Mouse (Mus musculus): ENCODE measurements around the gene Asap3. TPM values are rescaled to one million over a fixed set of nuclear protein-coding genes. Genes with fewer than 3 reads are reported as not detected.

The Asap3 gene
- polyA plus RNA-seq, 1 experiment from 2014 or later, result 1.5 TPM

DNA sequence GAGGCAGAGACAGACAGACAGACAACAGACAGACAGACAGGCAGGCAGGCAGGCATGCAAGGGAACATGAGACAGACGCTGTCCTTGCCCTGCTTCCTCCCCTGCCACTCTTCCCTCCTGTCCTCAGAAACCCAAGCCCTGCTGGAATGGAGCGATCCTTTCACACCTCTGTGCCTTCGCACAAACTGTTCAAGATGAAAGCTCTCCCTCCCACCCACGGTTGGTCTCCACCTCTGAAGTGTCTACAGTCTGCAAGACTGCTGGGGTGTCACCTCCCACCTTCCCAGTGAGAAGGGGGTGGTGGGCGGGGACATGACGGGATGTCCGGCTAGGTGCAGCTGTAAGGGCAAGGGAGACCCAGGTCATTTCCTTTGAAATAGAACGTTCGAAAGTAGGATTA lies 75.4 kb downstream of the Asap3 start:
- 47% methylated on average over 8 of the region's 9 CpGs for WGBS
- no peak overlapping the region for H3K27ac ChIP-seq (replicated peaks in 1 of 2; ENCODE audit: control insufficient read depth in 1 of 2, insufficient read depth in 1 of 2, low read depth in 2 of 2, low read length in 2 of 2)
- H3K4me1 ChIP-seq (ENCODE audit: control insufficient read depth in 2 of 2, insufficient read depth in 2 of 2, low read length in 2 of 2), result peaks cover 16 to 29% of the 10 kb centered on the region in 2 experiments
- H3K4me2 ChIP-seq (ENCODE audit: low read length), result no peak overlapping the region
- H3K9ac ChIP-seq (ENCODE audit: low read length), result 0 out of 2 replicates have a peak overlapping the region, but pooled peaks have one; percentile 27
- H3K4me3 ChIP-seq (ENCODE audit: control insufficient read depth in 1 of 2, insufficient read depth in 1 of 2, low read depth in 1 of 2, low read length in 2 of 2), result no peak overlapping the region
- no peaks in the 10 kb centered on the region for H3K27me3 ChIP-seq (ENCODE audit: control insufficient read depth, insufficient read depth, low read length)
- H3K9me3 ChIP-seq (ENCODE audit: control insufficient read depth, low read length), result no peaks in the 10 kb centered on the region
- H3K36me3 ChIP-seq (ENCODE audit: control insufficient read depth, insufficient read depth, low read length), result no peaks in the 10 kb centered on the region
- no peak for ATAC-seq (ENCODE audit: insufficient number of reproducible peaks, insufficient read depth, low FRiP score, low read depth)

- ATAC-seq (ENCODE audit: insufficient number of reproducible peaks, insufficient read depth, low FRiP score, low read depth), result no peak
- H3K36me3 ChIP-seq (ENCODE audit: control insufficient read depth, insufficient read depth, low read length), result peaks cover 10% of the 10 kb centered on the region
- WGBS, result 47% methylated on average over 10 of the region's 10 CpGs
Observed at GRCm38 (mm10) chr4:136282621-136283480, 76.7 kb downstream of the Asap3 start.

DNA sequence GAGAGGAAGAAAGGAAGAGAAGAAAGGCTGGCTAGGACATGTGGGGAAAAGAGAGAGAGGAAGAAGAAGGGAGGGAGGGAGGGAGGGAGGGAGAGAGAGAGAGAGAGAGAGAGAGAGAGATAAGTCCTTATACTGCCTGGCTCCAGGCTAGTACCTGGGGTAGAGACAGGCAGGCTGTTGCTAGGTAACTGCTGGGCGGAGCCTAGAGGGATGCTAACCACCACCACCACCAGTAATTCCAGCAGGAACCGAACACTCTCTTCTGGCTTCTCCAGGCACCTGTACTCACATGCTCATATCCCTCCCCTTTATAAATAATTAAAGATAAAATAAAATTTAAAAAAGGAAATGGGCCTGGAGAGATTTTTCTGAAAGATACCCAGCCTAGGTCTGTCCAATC lies 77.6 kb downstream of the Asap3 start:
- 0 out of 4 replicates have a peak overlapping the region, but pooled peaks of 1 of the 2 experiments have one; percentile 61 for H3K4me3 ChIP-seq (ENCODE audit: control insufficient read depth in 1 of 2, insufficient read depth in 1 of 2, low read depth in 1 of 2, low read length in 2 of 2)
- H3K36me3 ChIP-seq (ENCODE audit: control insufficient read depth, insufficient read depth, low read length), result peaks cover 20% of the 10 kb centered on the region
- H3K4me1 ChIP-seq (ENCODE audit: control insufficient read depth in 2 of 2, insufficient read depth in 2 of 2, low read length in 2 of 2), result peaks cover 18 to 35% of the 10 kb centered on the region in 2 experiments
- 45% methylated on average over 2 of the region's 2 CpGs for WGBS
- H3K9me3 ChIP-seq (ENCODE audit: control insufficient read depth, low read length), result peaks cover 4% of the 10 kb centered on the region; the same call in 1 of the 2 replicates
- ATAC-seq (ENCODE audit: insufficient number of reproducible peaks, insufficient read depth, low FRiP score, low read depth), result no peak
- H3K9ac ChIP-seq (ENCODE audit: low read length), result peak overlapping the region; percentile 85
- peak overlapping the region; percentile 95 to 99 for H3K27ac ChIP-seq (replicated peaks in 1 of 2; ENCODE audit: control insufficient read depth in 1 of 2, insufficient read depth in 1 of 2, low read depth in 2 of 2, low read length in 2 of 2)
- peak overlapping the region; percentile 94 for H3K4me2 ChIP-seq (ENCODE audit: low read length)
- H3K27me3 ChIP-seq (ENCODE audit: control insufficient read depth, insufficient read depth, low read length), result no peaks in the 10 kb centered on the region

More at GRCm38 (mm10) chr4:136282621-136283480, 76.7 kb downstream of the Asap3 start:
- Histone ChIP-seq H3K4me1 (ENCODE audit: control insufficient read depth in 2 of 2, insufficient read depth in 2 of 2, low read length in 2 of 2) (peaks cover 18 to 35% of the 10 kb centered on the region in 2 experiments), H3K9ac (ENCODE audit: low read length) (peak overlapping the region; percentile 19; the same call in 1 of the 2 replicates), H3K9me3 (ENCODE audit: control insufficient read depth, low read length) (no peaks in the 10 kb centered on the region), H3K27me3 (ENCODE audit: control insufficient read depth, insufficient read depth, low read length) (no peaks in the 10 kb centered on the region), H3K4me3 (ENCODE audit: control insufficient read depth in 1 of 2, insufficient read depth in 1 of 2, low read depth in 1 of 2, low read length in 2 of 2) (no peak overlapping the region), H3K4me2 (ENCODE audit: low read length) (no peak overlapping the region), H3K27ac (replicated peaks in 1 of 2; ENCODE audit: control insufficient read depth in 1 of 2, insufficient read depth in 1 of 2, low read depth in 2 of 2, low read length in 2 of 2) (peak overlapping the region; percentile 91 to 99)

DNA sequence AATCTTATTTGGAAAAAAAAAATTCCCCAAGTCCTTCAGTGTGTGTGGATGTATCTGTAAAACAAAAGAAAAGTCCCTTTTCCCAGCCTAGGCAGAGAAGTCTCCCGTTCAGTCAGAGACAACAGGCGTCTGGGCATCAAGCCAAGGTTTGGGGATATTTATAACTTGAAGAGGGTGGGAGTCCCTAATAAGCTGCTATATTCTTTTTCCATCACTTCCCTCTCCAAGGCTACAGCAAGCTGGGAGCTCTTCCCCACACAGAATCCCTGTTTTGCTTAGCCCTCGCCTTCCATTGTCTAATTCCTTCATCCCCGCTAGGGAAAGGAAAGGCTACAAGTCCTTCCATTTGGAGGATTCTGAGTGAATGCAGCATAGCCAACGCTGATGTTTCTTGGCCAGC lies 78.3 kb downstream of the Asap3 start, which contains the start of gene Zfp46:
Gene Zfp46, plus strand, starts transcription at position 229 of the 400 bp plus-strand sequence.
- Histone ChIP-seq H3K4me3 (ENCODE audit: control insufficient read depth in 1 of 2, insufficient read depth in 1 of 2, low read depth in 1 of 2, low read length in 2 of 2) (peak within 1 kb of the TSS; percentile 61 to 78), H3K36me3 (ENCODE audit: control insufficient read depth, insufficient read depth, low read length) (peaks cover 26% of the 10 kb centered on the region), H3K27ac (replicated peaks in 1 of 2; ENCODE audit: control insufficient read depth in 1 of 2, insufficient read depth in 1 of 2, low read depth in 2 of 2, low read length in 2 of 2) (peak within 1 kb of the TSS; percentile 95 to 99), H3K4me1 (ENCODE audit: control insufficient read depth in 2 of 2, insufficient read depth in 2 of 2, low read length in 2 of 2) (peaks cover 18 to 35% of the 10 kb centered on the region in 2 experiments), H3K9me3 (ENCODE audit: control insufficient read depth, low read length) (peaks cover 4% of the 10 kb centered on the region; the same call in 1 of the 2 replicates), H3K9ac (ENCODE audit: low read length) (peak within 1 kb of the TSS; percentile 85), H3K4me2 (ENCODE audit: low read length) (peak within 1 kb of the TSS; percentile 94), H3K27me3 (ENCODE audit: control insufficient read depth, insufficient read depth, low read length) (no peaks in the 10 kb centered on the region)
- 8% methylated on average over 5 of the region's 5 CpGs for WGBS
- peak; percentile 22 for ATAC-seq (ENCODE audit: insufficient number of reproducible peaks, insufficient read depth, low FRiP score, low read depth)

- 9% methylated on average over 6 of the region's 6 CpGs for WGBS
- H3K4me1 ChIP-seq (ENCODE audit: control insufficient read depth in 2 of 2, insufficient read depth in 2 of 2, low read length in 2 of 2), result peaks cover 18 to 35% of the 10 kb centered on the region in 2 experiments
- peak overlapping the region; percentile 94 for H3K4me2 ChIP-seq (ENCODE audit: low read length)
- H3K27ac ChIP-seq (replicated peaks in 1 of 2; ENCODE audit: control insufficient read depth in 1 of 2, insufficient read depth in 1 of 2, low read depth in 2 of 2, low read length in 2 of 2), result peak overlapping the region; percentile 95 to 99
- H3K27me3 ChIP-seq (ENCODE audit: control insufficient read depth, insufficient read depth, low read length), result no peaks in the 10 kb centered on the region
- H3K9ac ChIP-seq (ENCODE audit: low read length), result peak overlapping the region; percentile 85
- H3K9me3 ChIP-seq (ENCODE audit: control insufficient read depth, low read length), result peaks cover 4% of the 10 kb centered on the region; the same call in 1 of the 2 replicates
- H3K4me3 ChIP-seq (ENCODE audit: control insufficient read depth in 1 of 2, insufficient read depth in 1 of 2, low read depth in 1 of 2, low read length in 2 of 2), result peak overlapping the region; percentile 61 to 78
- peaks cover 31% of the 10 kb centered on the region for H3K36me3 ChIP-seq (ENCODE audit: control insufficient read depth, insufficient read depth, low read length)
- no peak for ATAC-seq (ENCODE audit: insufficient number of reproducible peaks, insufficient read depth, low FRiP score, low read depth)
Observed at GRCm38 (mm10) chr4:136284891-136285290, 78.7 kb downstream of the Asap3 start.

GRCm38 (mm10) chr4:136285348-136285810 lies 79.2 kb downstream of the Asap3 start:
- ATAC-seq (ENCODE audit: insufficient number of reproducible peaks, insufficient read depth, low FRiP score, low read depth), result peak; percentile 92
- Histone ChIP-seq H3K27me3 (ENCODE audit: control insufficient read depth, insufficient read depth, low read length) (no peaks in the 10 kb centered on the region), H3K9me3 (ENCODE audit: control insufficient read depth, low read length) (peaks cover 4% of the 10 kb centered on the region; the same call in 1 of the 2 replicates), H3K27ac (replicated peaks in 1 of 2; ENCODE audit: control insufficient read depth in 1 of 2, insufficient read depth in 1 of 2, low read depth in 2 of 2, low read length in 2 of 2) (peak overlapping the region; percentile 95 to 99), H3K4me2 (ENCODE audit: low read length) (peak overlapping the region; percentile 94), H3K4me1 (ENCODE audit: control insufficient read depth in 2 of 2, insufficient read depth in 2 of 2, low read length in 2 of 2) (peaks cover 20 to 35% of the 10 kb centered on the region in 2 experiments), H3K4me3 (ENCODE audit: control insufficient read depth in 1 of 2, insufficient read depth in 1 of 2, low read depth in 1 of 2, low read length in 2 of 2) (peak overlapping the region; percentile 61 to 78), H3K36me3 (ENCODE audit: control insufficient read depth, insufficient read depth, low read length) (peaks cover 35% of the 10 kb centered on the region), H3K9ac (ENCODE audit: low read length) (peak overlapping the region; percentile 85)
- WGBS, result under 1% methylated on average over 25 of the region's 25 CpGs

DNA sequence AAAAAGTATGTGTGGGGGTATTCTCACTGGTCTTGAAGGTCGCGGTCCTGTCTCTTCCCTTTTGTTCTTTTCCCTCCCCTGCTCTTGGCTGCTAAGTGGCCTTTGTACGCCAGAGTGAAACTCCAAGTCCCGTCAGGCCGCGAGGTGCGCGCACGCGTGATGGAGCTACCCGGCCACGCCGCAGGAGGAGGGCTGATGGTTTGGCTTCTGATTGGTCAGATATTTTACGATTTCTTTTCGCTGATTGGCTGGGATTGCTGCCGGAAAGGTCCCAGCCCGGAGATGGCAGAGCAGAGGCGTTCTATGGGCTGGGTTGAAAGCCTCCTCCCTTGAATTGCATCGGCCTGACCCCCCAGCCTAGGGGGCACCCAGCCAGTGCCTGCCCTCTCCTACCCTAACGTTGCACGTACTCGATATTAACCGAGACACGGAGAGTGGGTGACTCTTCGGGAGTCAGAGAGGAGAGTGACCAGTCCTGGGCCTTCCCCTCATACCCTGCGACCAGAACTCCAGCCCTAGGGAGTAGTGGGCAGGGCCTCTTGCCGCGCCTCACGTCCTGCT lies 79.7 kb downstream of the Asap3 start:
- peak overlapping the region; percentile 94 to 99 for H3K27ac ChIP-seq (replicated peaks in 1 of 2; ENCODE audit: control insufficient read depth in 1 of 2, insufficient read depth in 1 of 2, low read depth in 2 of 2, low read length in 2 of 2)
- H3K4me2 ChIP-seq (ENCODE audit: low read length), result peak overlapping the region; percentile 94
- no peaks in the 10 kb centered on the region for H3K27me3 ChIP-seq (ENCODE audit: control insufficient read depth, insufficient read depth, low read length)
- H3K36me3 ChIP-seq (ENCODE audit: control insufficient read depth, insufficient read depth, low read length), result peaks cover 41% of the 10 kb centered on the region
- ATAC-seq (ENCODE audit: insufficient number of reproducible peaks, insufficient read depth, low FRiP score, low read depth), result peak; percentile 82
- peak overlapping the region; percentile 61 to 78 for H3K4me3 ChIP-seq (ENCODE audit: control insufficient read depth in 1 of 2, insufficient read depth in 1 of 2, low read depth in 1 of 2, low read length in 2 of 2)
- peaks cover 4% of the 10 kb centered on the region; the same call in 1 of the 2 replicates for H3K9me3 ChIP-seq (ENCODE audit: control insufficient read depth, low read length)
- H3K9ac ChIP-seq (ENCODE audit: low read length), result peak overlapping the region; percentile 85
- H3K4me1 ChIP-seq (ENCODE audit: control insufficient read depth in 2 of 2, insufficient read depth in 2 of 2, low read length in 2 of 2), result peaks cover 20 to 35% of the 10 kb centered on the region in 2 experiments
- WGBS, result 0% methylated on average over 29 of the region's 29 CpGs

Measured in heart, embryonic 14.5 days (tissue).